Mouse (Mus musculus) midbrain, embryonic 13.5 days (tissue): ENCODE measurements around the gene Cd1d1. TPM values are rescaled to one million over a fixed set of nuclear protein-coding genes. Genes with fewer than 3 reads are reported as not detected.
"Not testable (repeated sequence)": the region's sequence is repeated elsewhere in the genome, so short reads cannot be mapped to it uniquely, and the experiment has no call there.

Experiments
- ATAC-seq: fragments of 200-750 bp; cut with Nextera tagmentation; 2 replicates; pipeline ENCODE4 v1.8.0; 2017; ENCODE audit warnings: mild to moderate bottlenecking, moderate TSS enrichment, moderate library complexity
- H3K27ac ChIP-seq: fragments of 300-500 bp; sonication (generic); 2 replicates; pipeline ENCODE4 v1.5.1; 2015; ENCODE audit warnings: inconsistent platforms, mild to moderate bottlenecking, moderate library complexity
- H3K27me3 ChIP-seq: fragments of 300-500 bp; sonication (generic); 2 replicates; pipeline ENCODE4 v1.6.1; 2015; ENCODE audit warnings: mild to moderate bottlenecking, inconsistent platforms
- H3K36me3 ChIP-seq: fragments of 300-500 bp; sonication (generic); 2 replicates; pipeline ENCODE4 v1.6.1; 2015; ENCODE audit warnings: mild to moderate bottlenecking, inconsistent platforms
- H3K4me1 ChIP-seq: fragments of 300-500 bp; sonication (generic); replicated peaks from 2 replicates; pipeline ENCODE4 v1.6.1; 2015; ENCODE audit warnings: inconsistent platforms
- H3K4me2 ChIP-seq: fragments of 300-500 bp; sonication (generic); replicated peaks from 2 replicates; pipeline ENCODE4 v1.6.1; 2015; ENCODE audit warnings: moderate library complexity, mild to moderate bottlenecking, inconsistent platforms
- H3K4me3 ChIP-seq: fragments of 300-500 bp; sonication (generic); replicated peaks from 2 replicates; pipeline ENCODE4 v1.5.1; 2015; ENCODE audit warnings: mild to moderate bottlenecking, inconsistent platforms
- H3K9ac ChIP-seq: fragments of 300-500 bp; sonication (generic); replicated peaks from 2 replicates; pipeline ENCODE4 v1.6.1; 2015; ENCODE audit warnings: mild to moderate bottlenecking, inconsistent platforms
- H3K9me3 ChIP-seq: fragments of 300-500 bp; sonication (generic); 2 replicates; pipeline ENCODE4 v1.6.1; 2016; ENCODE audit warnings: mild to moderate bottlenecking, inconsistent platforms
- WGBS: fragments of 180-500 bp; shearing (Covaris S2); methylation state at CpG from one replicate; pipeline ENCODE4 v1.1.7; 2015; 5-methylcytosine and 5-hydroxymethylcytosine counted together
- polyA plus RNA-seq: library from polyadenylated mRNA; unstranded; fragments of >200 nt; fragmentation: Nextera tagmentation; extraction: Ambion mirVana; gene quantifications from 2 replicates; pipeline ENCODE4 v1.2.1, GENCODE M21; 2015

Gene Cd1d1
- 73.6 and 81.2 TPM in 2 replicates for polyA plus RNA-seq

GRCm38 (mm10) chr3:86999415-86999740 lies at the start of gene Cd1d1:
Cd1d1 (minus strand) TSS chr3:86999441.
- Histone ChIP-seq H3K4me2 (peak within 1 kb of the TSS; percentile 51), H3K9me3 (no peaks in the 10 kb centered on the region), H3K36me3 (no peaks in the 10 kb centered on the region), H3K27me3 (peaks cover 3% of the 10 kb centered on the region; the same call in 1 of the 2 replicates), H3K4me3 (peak within 1 kb of the TSS; percentile 50), H3K4me1 (0 out of 2 replicates have a peak, but pooled peaks cover 7% of the 10 kb centered on the region), H3K9ac (peak within 1 kb of the TSS; percentile 70), H3K27ac (peak within 1 kb of the TSS; percentile 81)
- 32% methylated on average over 8 of the region's 8 CpGs for WGBS
- no peak for ATAC-seq

- Histone ChIP-seq H3K4me3 (no peak overlapping the region), H3K27me3 (no peaks in the 10 kb centered on the region), H3K9me3 (no peaks in the 10 kb centered on the region), H3K4me2 (no peak overlapping the region), H3K4me1 (peaks cover 3% of the 10 kb centered on the region; the same call in 1 of the 2 replicates), H3K27ac (no peak overlapping the region), H3K9ac (no peak overlapping the region), H3K36me3 (no peaks in the 10 kb centered on the region)
- ATAC-seq = no peak
- WGBS = 83% methylated on average over 5 of the region's 5 CpGs
Observed at GRCm38 (mm10) chr3:87047801-87048200, 48.6 kb upstream of the Cd1d1 start.

GRCm38 (mm10) chr3:87041733-87042132 lies 42.5 kb upstream of the Cd1d1 start:
- H3K9me3 ChIP-seq = no peaks in the 10 kb centered on the region
- no peak for ATAC-seq
- WGBS = 88% methylated on average over 2 of the region's 2 CpGs

DNA sequence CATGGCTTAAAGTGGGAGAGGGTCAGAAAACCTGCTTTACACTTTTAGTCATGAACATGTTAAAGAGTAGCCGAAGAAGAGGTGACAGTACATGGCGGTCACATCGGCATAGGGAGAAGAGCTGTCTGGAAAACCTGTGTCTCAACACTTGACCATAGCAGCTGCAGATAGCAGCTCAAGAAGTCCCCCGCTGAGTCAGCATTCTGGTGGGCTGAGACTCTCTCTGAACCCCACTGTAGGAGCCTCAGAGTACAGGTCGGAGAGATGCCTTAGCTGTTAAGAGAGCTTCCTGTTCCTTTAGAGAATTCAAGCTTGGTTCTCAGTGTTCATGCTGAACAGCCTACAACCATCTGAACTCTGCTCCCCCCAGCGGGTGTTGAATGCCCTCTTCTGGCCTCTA lies 39.3 kb upstream of the Cd1d1 start:
- Histone ChIP-seq H3K4me2 (no peak overlapping the region), H3K9me3 (no peaks in the 10 kb centered on the region), H3K27me3 (no peaks in the 10 kb centered on the region), H3K4me1 (no peaks in the 10 kb centered on the region), H3K4me3 (no peak overlapping the region), H3K9ac (no peak overlapping the region), H3K36me3 (no peaks in the 10 kb centered on the region), H3K27ac (no peak overlapping the region)
- WGBS = 88% methylated on average over 6 of the region's 6 CpGs
- ATAC-seq = no peak

More at GRCm38 (mm10) chr3:87041733-87042132, 42.5 kb upstream of the Cd1d1 start:
- H3K27me3 ChIP-seq = no peaks in the 10 kb centered on the region
- no peaks in the 10 kb centered on the region for H3K36me3 ChIP-seq
- H3K9ac ChIP-seq = no peak overlapping the region
- no peaks in the 10 kb centered on the region for H3K4me1 ChIP-seq
- H3K4me2 ChIP-seq = no peak overlapping the region
- no peak overlapping the region for H3K4me3 ChIP-seq
- H3K27ac ChIP-seq = no peak overlapping the region

- ATAC-seq = no peak
Observed at GRCm38 (mm10) chr3:87034061-87034460, 34.8 kb upstream of the Cd1d1 start.

DNA sequence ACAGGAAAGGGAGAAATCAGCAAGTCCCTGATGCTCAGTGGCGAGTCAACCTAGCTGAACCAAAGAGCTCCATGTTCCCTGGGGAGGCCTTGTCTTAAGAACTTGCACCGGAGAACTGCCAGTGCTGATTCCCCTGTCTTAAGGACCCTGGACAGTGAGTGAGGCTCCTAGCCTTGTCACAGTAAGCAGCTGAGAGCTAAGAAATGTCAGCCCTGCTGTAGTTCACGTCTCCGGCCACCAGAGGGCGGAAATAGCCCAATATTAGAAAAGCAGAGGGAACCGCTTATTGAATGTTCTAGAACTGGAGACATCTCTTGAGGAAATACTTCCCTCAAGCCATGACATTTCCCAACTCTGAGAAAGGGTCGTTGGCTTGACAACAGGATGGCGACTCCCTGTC lies 34.1 kb upstream of the Cd1d1 start:
- H3K4me2 ChIP-seq = no peak overlapping the region
- no peak overlapping the region for H3K4me3 ChIP-seq
- ATAC-seq = peak; percentile 56; the same call in 1 of the 2 replicates
- H3K9ac ChIP-seq = no peak overlapping the region
- no peak overlapping the region for H3K27ac ChIP-seq
- H3K36me3 ChIP-seq = no peaks in the 10 kb centered on the region
- no peaks in the 10 kb centered on the region for H3K27me3 ChIP-seq
- no peaks in the 10 kb centered on the region for H3K9me3 ChIP-seq
- 27% methylated on average over 8 of the region's 8 CpGs for WGBS
- H3K4me1 ChIP-seq = no peaks in the 10 kb centered on the region

More at GRCm38 (mm10) chr3:87034061-87034460, 34.8 kb upstream of the Cd1d1 start:
- H3K27me3 ChIP-seq = no peaks in the 10 kb centered on the region
- no peak overlapping the region for H3K4me3 ChIP-seq
- no peak overlapping the region for H3K9ac ChIP-seq
- no peaks in the 10 kb centered on the region for H3K9me3 ChIP-seq
- no peaks in the 10 kb centered on the region for H3K36me3 ChIP-seq
- no peak overlapping the region for H3K27ac ChIP-seq
- no peaks in the 10 kb centered on the region for H3K4me1 ChIP-seq
- WGBS = 90% methylated on average over 4 of the region's 4 CpGs
- H3K4me2 ChIP-seq = no peak overlapping the region

GRCm38 (mm10) chr3:87030855-87031254 lies 31.6 kb upstream of the Cd1d1 start:
- no peak overlapping the region for H3K4me3 ChIP-seq
- H3K36me3 ChIP-seq = no peaks in the 10 kb centered on the region
- H3K4me1 ChIP-seq = no peaks in the 10 kb centered on the region
- H3K27me3 ChIP-seq = no peaks in the 10 kb centered on the region
- no peak overlapping the region for H3K27ac ChIP-seq
- no peaks in the 10 kb centered on the region for H3K9me3 ChIP-seq
- H3K4me2 ChIP-seq = no peak overlapping the region
- ATAC-seq = peak; percentile 74
- no peak overlapping the region for H3K9ac ChIP-seq
- 20% methylated on average over 6 of the region's 6 CpGs for WGBS

- H3K4me3 ChIP-seq = no peak overlapping the region
- no peak overlapping the region for H3K27ac ChIP-seq
- no peaks in the 10 kb centered on the region for H3K9me3 ChIP-seq
- ATAC-seq = no peak
- no peaks in the 10 kb centered on the region for H3K4me1 ChIP-seq
- no peak overlapping the region for H3K9ac ChIP-seq
- WGBS = 97% methylated on average over 2 of the region's 2 CpGs
- no peak overlapping the region for H3K4me2 ChIP-seq
- no peaks in the 10 kb centered on the region for H3K36me3 ChIP-seq
- H3K27me3 ChIP-seq = no peaks in the 10 kb centered on the region
Observed at GRCm38 (mm10) chr3:87017707-87018106, 18.5 kb upstream of the Cd1d1 start.

- Histone ChIP-seq H3K4me2 (no peak overlapping the region), H3K9me3 (no peaks in the 10 kb centered on the region), H3K27ac (no peak overlapping the region), H3K9ac (no peak overlapping the region), H3K27me3 (no peaks in the 10 kb centered on the region), H3K36me3 (no peaks in the 10 kb centered on the region), H3K4me3 (no peak overlapping the region), H3K4me1 (no peaks in the 10 kb centered on the region)
- ATAC-seq = no peak
- WGBS = 80% methylated on average over 1 of the region's 1 CpGs
Observed at GRCm38 (mm10) chr3:87017001-87017400, 17.8 kb upstream of the Cd1d1 start.

GRCm38 (mm10) chr3:87015931-87016330 lies 16.7 kb upstream of the Cd1d1 start:
- no peak for ATAC-seq
- Histone ChIP-seq H3K4me2 (no peak overlapping the region), H3K9ac (no peak overlapping the region), H3K27me3 (no peaks in the 10 kb centered on the region), H3K9me3 (no peaks in the 10 kb centered on the region), H3K4me3 (no peak overlapping the region), H3K4me1 (no peaks in the 10 kb centered on the region), H3K27ac (no peak overlapping the region), H3K36me3 (no peaks in the 10 kb centered on the region)
- WGBS = 50% methylated on average over 4 of the region's 4 CpGs

- H3K9me3 ChIP-seq, H3K27me3 ChIP-seq, H3K4me3 ChIP-seq, H3K27ac ChIP-seq, H3K4me1 ChIP-seq, H3K9ac ChIP-seq, H3K36me3 ChIP-seq, ATAC-seq, H3K4me2 ChIP-seq: not testable (repeated sequence)
- WGBS = 86% methylated on average over 3 of the region's 3 CpGs
Observed at GRCm38 (mm10) chr3:87012406-87012805, 13.2 kb upstream of the Cd1d1 start.

GRCm38 (mm10) chr3:87008281-87008680 lies 9.0 kb upstream of the Cd1d1 start:
- not testable (repeated sequence) for H3K4me3 ChIP-seq, H3K27me3 ChIP-seq, H3K4me1 ChIP-seq, H3K36me3 ChIP-seq, H3K27ac ChIP-seq, H3K9ac ChIP-seq, ATAC-seq, H3K9me3 ChIP-seq, H3K4me2 ChIP-seq
- 80% methylated on average over 1 of the region's 1 CpGs for WGBS

- no peak for ATAC-seq
- no peak overlapping the region for H3K9ac ChIP-seq
- no peak overlapping the region for H3K4me3 ChIP-seq
- peaks cover 3% of the 10 kb centered on the region; the same call in 1 of the 2 replicates for H3K27me3 ChIP-seq
- H3K9me3 ChIP-seq = no peaks in the 10 kb centered on the region
- WGBS = 25% methylated on average over 4 of the region's 4 CpGs
- 0 out of 2 replicates have a peak, but pooled peaks cover 7% of the 10 kb centered on the region for H3K4me1 ChIP-seq
- no peak overlapping the region for H3K27ac ChIP-seq
- no peaks in the 10 kb centered on the region for H3K36me3 ChIP-seq
- no peak overlapping the region for H3K4me2 ChIP-seq
Observed at GRCm38 (mm10) chr3:87000676-87001075, 1.4 kb upstream of the Cd1d1 start.
